Mouse (Mus musculus) brown adipose tissue, adult 24 weeks (tissue): ENCODE data around the gene Sppl3. TPM values are rescaled to one million over a fixed set of nuclear protein-coding genes. Genes with fewer than 3 reads are reported as not detected.
"Not testable (repeated sequence)": the region's sequence is repeated elsewhere in the genome, so short reads cannot be mapped to it uniquely, and the experiment has no call there.

Source experiments
- H3K27ac ChIP-seq: fragments of 200-500 bp; replicated peaks from 2 replicates; pipeline ENCODE4 v1.5.1; 2012; ENCODE audit warnings: low read depth, mild to moderate bottlenecking, low read length
- H3K4me1 ChIP-seq: fragments of 200-500 bp; 2 replicates; pipeline ENCODE4 v1.6.1; 2012; ENCODE audit warnings: low read length, mixed read lengths; ENCODE audit not compliant: control insufficient read depth, insufficient read depth, insufficient read length
- H3K4me3 ChIP-seq: fragments of 200-500 bp; 2 replicates; pipeline ENCODE4 v1.5.1; 2012; ENCODE audit warnings: low read depth, mild to moderate bottlenecking, low read length, moderate library complexity; ENCODE audit not compliant: insufficient read depth
- polyA plus RNA-seq: library from polyadenylated mRNA; stranded (reverse); fragments of >200 nt; gene quantifications from 2 replicates; pipeline ENCODE4 v1.2.4, GENCODE M21; 2012; ENCODE audit not compliant: missing spikeins, insufficient read depth, insufficient read length

Gene Sppl3
- polyA plus RNA-seq, 1 experiment, result 15.8 TPM

DNA sequence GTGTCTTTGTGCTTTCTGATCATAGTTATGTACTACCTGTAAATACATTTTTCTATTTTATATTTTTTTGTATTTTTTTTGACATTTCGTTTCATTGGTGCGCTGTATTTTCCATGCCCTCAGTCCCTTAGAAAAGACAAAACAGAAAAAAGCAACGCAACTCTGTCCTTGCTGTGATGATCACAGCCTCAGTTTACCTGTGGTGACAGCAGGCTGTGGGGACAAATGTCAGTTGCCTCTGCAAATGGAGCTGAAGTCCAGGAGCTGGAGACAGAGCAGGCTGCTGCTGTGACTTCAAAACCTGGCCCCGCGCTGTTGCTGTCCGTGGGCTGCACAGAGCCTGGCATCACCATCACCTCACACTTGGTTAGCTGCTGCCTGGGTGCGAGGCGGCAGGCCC, 87.3 kb downstream of the Sppl3 start, which contains the start of gene Gm10401:
Gm10401 (minus strand) TSS at position 101 of the 400 bp plus-strand sequence.
- peaks cover 6% of the 10 kb centered on the region for H3K4me1 ChIP-seq

DNA sequence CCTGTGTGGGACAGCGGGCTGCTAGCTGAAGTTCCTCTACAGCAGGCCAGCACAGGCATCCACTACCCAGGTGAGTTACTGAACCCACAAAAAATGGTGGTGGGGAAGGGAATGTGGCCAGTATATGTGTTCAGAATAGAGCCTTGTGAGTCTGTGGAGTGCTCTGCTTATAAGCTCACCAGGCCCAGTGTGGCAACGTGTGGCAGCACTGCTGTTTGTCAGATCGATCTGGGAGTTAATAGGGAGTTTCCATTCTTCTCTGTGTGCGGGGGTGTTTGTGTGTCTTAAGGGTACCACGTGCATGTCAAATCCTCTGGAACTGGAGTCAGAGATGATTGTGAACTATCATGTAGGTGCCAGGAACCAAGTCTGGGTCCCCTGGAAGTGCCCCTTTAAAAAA, 88.6 kb downstream of the Sppl3 start:
- H3K4me1 ChIP-seq, result peaks cover 6% of the 10 kb centered on the region
- 0 out of 2 replicates have a peak overlapping the region, but pooled peaks have one; percentile 4 for H3K27ac ChIP-seq
- H3K4me3 ChIP-seq, result no peak overlapping the region

More for the DNA sequence above, 87.3 kb downstream of the Sppl3 start, which contains the start of gene Gm10401:
- no peak within 1 kb of the TSS for H3K4me3 ChIP-seq
- no peak within 1 kb of the TSS for H3K27ac ChIP-seq

DNA sequence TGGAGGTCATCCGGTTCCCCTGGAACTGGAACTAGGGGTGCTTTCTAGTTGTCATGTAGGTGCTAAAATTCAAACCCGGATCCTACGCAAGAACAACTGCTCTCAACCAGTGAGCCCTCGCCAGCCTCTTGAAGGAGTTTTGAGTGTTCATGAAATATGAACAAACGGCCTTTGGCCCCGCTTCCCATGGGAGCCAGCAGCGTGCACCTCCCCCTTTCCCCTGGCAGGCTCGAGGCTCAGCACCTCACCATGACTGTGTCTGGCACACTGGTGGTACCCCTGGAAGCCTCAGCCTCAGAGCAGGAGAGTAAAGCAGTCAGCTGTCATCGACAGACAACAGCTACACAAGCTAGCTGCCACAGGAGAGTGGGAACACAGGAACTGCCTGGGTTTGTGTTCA, 89.1 kb downstream of the Sppl3 start:
- peaks cover 6% of the 10 kb centered on the region for H3K4me1 ChIP-seq
- H3K4me3 ChIP-seq, result no peak overlapping the region
- H3K27ac ChIP-seq, result peak overlapping the region; percentile 68

DNA sequence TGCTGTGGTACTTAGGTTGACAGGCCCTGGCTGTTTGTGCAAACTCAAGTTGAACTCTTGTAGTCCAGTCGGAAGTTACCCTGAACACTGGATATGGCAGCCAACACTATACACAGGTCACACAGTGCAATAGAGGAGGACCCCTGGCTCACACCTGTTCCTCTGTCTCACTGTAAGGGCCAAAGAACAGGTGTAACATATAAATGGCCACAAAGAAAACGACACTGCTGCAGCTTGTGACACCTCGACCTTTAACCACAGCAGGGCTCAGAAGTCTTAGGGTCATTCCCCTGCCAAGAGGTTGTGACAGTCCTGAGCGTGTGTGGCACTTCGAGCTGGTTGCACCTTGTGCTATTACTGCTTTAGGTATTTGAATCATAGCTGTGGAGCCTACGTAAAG, 89.5 kb downstream of the Sppl3 start:
- Histone ChIP-seq H3K4me3 (no peak overlapping the region), H3K27ac (peak overlapping the region; percentile 68)

DNA sequence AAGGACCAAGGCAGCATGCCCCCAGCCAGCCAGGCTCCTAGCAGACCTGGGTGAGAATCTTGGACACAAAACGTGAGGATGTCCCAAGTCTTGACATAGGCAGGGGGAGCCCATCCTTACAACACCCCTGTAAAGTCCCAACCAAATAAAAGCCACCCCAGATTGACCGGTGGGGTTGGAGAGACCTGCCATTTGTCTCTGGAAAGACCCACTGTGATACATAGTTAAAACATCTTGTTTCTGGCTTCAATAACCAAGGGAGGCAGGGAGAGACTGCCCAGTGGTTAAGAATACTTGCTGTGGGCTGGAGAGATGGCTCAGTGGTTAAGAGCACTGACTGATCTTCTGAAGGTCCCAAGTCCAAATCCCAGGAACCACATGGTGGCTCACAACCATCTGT, 91.3 kb downstream of the Sppl3 start:
- H3K4me1 ChIP-seq, result peaks cover 6% of the 10 kb centered on the region
- H3K27ac ChIP-seq, result no peak overlapping the region
- H3K4me3 ChIP-seq, result no peak overlapping the region

More for the DNA sequence above, 89.5 kb downstream of the Sppl3 start:
- peaks cover 6% of the 10 kb centered on the region for H3K4me1 ChIP-seq

DNA sequence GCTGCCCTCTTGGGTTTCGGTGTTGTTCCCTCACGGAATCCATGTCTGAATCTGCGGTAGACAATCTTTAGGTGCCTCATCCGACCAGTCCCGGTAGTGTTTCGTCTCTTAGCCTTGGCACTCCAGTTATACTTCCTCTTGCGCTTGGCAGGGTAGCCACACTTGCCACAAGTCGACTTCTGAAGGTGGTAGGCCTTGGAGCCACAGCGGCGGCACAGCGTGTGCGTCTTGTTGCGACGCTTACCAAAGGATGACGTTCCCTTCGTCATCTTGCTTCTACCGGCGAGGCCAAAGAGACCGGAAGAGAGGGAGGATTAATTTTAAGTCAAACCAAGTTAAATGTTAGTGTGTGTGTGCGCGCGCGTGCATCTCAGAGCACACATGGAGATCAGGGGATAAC, 92.3 kb downstream of the Sppl3 start:
- H3K4me3 ChIP-seq, H3K4me1 ChIP-seq, H3K27ac ChIP-seq: not testable (repeated sequence)

DNA sequence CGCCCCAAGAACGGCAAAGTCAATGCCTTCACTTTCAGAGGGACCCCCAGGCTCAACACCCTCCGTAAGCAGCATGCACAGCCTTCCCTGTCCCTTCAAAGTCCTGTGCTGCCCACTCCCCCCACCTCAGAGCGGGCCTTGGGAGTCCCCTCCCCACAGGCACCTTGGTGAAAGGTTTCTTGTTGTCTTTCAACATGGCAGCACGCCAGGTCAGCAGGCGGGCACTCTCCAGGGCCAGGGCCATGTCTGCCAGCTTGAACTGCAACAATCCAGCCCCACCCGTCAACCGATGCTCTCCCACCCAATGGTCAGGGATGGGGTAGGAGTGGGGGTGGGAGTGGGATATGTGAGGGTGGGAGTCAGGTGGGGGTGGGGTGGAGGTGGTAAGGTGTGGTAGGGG, 100.2 kb downstream of the Sppl3 start:
- Histone ChIP-seq H3K4me1 (no peaks in the 10 kb centered on the region), H3K4me3 (no peak overlapping the region), H3K27ac (no peak overlapping the region)

DNA sequence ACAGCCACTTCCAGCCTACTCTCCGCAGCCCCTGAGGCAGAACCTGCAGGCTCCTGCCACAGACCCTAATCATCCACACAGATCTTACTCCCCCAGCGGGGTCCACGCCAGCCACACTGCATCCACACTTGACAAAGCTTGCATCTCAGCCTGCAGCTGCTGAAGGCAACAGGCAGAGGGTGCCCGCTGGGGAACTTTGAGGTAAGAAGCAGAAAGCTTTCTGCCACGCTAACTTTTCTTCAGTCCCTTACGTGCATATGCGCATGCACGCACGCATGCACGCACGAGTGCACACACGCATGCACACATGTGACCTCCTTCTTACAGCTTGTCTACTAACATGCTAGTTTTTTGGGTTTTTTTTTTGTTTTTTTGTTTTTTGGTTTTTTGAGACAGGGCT, 102.3 kb downstream of the Sppl3 start:
- H3K4me3 ChIP-seq, result no peak overlapping the region
- no peak overlapping the region for H3K27ac ChIP-seq

DNA sequence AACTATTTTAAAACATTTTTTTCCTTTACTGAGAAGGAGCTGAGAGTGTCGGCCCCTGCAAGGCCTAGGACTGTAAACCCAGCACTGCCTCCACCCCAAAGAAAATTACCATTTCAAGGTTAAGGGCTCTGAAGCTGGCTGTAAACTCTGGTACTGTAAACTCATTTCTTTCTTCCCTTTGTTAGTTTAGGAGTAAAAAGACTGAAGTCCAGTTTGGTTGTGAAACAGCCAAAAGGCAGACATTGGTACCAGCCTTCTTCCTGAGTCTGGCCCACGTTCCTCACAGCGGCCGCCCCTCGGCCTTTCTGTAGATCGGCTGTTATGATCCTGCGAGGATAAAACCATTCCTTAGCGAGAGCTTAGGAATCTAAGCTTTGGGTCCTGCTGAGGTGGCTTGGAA, 103.6 kb downstream of the Sppl3 start:
- Histone ChIP-seq H3K27ac (no peak overlapping the region), H3K4me1 (peaks cover 4% of the 10 kb centered on the region; the same call in 1 of the 2 replicates), H3K4me3 (no peak overlapping the region)

More for the DNA sequence above, 102.3 kb downstream of the Sppl3 start:
- 0 out of 2 replicates have a peak, but pooled peaks cover 4% of the 10 kb centered on the region for H3K4me1 ChIP-seq

DNA sequence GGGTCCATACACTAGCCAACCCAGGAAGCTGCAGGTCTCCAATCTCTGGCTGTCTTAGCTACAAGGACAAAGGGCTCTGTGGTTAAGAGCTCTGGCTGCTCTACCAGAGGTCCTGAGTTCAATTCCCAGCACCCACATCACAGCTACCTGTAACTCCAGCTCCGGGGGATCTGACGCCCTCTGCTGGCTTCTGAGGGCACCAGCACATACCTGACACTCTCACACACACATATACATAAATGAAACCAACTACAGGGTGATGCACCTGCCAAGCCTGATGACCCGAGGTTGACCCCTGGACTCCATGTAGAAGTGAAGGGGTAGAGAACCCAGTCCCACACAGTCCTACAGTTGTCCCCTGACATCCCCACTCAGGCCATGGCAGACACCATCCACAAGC, 105.5 kb downstream of the Sppl3 start:
- H3K27ac ChIP-seq, result no peak overlapping the region
- no peak overlapping the region for H3K4me3 ChIP-seq
- peaks cover 4% of the 10 kb centered on the region; the same call in 1 of the 2 replicates for H3K4me1 ChIP-seq

DNA sequence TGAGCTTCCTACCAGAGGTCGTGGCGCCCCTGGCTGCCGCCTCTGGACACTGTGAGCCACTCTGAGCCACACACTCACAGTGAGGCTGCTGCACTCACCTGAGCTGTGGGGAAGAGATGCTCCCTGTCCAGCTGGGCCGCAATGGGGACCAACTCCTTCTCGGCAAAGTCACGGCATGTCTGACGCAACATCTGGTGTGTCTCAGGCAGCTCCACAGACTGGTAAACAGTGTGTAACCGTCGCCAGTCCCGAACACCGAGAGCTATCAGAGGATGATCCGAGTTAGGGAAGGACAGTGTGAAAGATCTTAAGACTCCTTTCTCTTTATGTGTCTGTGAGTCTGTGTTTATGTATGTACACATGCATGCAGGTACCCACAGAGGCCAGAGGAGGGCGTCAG, 106.5 kb downstream of the Sppl3 start:
- Histone ChIP-seq H3K4me3 (no peak overlapping the region), H3K4me1 (peaks cover 4% of the 10 kb centered on the region; the same call in 1 of the 2 replicates), H3K27ac (no peak overlapping the region)

DNA sequence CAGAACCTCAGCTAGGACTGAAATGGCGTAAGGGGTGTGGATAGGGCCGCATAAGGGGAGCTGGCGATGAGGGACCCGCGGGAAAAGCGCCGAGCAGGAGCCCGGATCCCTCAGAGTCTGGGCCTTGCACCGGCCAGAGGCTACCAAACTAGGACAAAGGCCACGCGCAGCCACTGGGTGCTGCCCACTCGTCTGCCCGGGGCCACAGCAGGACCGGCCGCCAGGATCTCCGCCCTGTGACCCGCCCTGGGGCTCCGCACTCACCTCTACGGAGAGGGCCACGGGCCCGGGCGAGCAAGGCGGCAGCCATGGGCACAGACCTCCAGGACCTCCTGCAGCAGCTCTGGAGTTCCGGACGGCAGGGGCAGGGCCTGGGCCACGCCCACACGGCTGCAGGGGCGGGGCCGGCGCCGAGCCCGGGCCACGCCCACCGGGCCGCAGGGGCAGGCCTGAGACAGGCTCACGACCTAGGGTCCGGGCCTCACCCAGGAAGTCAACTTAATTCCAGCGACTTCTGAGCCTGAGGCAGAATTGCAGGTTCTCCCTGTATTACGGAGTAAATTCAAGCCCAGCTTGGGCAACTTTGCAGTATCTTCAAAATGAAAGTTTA, 108.1 kb downstream of the Sppl3 start, which contains the start of gene Acads:
Acads (minus strand) TSS at position 386 of the 610 bp plus-strand sequence.
- peak within 1 kb of the TSS; percentile 84 for H3K4me3 ChIP-seq
- H3K27ac ChIP-seq, result peak within 1 kb of the TSS; percentile 76
- H3K4me1 ChIP-seq, result peaks cover 4% of the 10 kb centered on the region; the same call in 1 of the 2 replicates

DNA sequence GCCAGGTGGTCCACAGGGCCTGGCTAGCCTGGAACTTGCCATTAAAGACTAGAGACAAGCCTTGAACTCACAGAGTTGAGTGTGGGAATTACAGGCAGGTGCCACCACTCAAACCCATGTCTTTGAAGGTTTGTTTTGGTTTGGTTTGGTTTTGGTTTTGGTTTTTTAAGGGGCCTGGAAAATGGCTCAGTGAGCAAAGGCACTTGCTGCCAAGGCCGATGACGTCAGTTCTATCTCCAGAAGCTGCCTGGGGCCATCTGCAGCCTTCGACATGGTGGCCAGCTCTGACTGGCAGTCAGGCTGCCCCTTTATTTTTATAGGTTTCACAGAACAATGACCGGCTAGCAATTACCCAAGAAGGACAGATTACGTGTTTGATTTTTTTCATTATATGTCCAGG, 110.0 kb downstream of the Sppl3 start:
- peaks cover 4% of the 10 kb centered on the region; the same call in 1 of the 2 replicates for H3K4me1 ChIP-seq
- no peak overlapping the region for H3K27ac ChIP-seq
- H3K4me3 ChIP-seq, result no peak overlapping the region

DNA sequence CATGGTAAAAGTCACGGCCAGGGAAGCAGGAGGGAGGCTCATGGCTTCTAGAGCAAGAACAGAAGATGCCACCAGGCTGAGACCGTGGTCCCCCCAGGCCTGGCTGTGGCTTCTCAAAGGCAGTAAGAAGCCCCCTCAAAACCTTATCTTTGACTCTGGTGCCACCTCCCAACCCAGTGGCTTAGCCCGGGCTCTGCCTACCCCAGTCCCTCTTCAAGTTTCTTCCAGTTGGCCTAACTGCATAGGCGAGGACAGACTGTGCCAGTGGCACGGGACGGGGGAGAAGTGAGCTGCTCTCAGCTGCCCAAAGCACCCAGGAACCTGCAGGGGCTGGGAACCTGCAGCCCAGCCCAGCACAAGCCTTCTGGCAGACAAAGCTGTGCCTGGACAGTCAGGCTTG, 113.8 kb downstream of the Sppl3 start:
- H3K27ac ChIP-seq, result no peak overlapping the region

DNA sequence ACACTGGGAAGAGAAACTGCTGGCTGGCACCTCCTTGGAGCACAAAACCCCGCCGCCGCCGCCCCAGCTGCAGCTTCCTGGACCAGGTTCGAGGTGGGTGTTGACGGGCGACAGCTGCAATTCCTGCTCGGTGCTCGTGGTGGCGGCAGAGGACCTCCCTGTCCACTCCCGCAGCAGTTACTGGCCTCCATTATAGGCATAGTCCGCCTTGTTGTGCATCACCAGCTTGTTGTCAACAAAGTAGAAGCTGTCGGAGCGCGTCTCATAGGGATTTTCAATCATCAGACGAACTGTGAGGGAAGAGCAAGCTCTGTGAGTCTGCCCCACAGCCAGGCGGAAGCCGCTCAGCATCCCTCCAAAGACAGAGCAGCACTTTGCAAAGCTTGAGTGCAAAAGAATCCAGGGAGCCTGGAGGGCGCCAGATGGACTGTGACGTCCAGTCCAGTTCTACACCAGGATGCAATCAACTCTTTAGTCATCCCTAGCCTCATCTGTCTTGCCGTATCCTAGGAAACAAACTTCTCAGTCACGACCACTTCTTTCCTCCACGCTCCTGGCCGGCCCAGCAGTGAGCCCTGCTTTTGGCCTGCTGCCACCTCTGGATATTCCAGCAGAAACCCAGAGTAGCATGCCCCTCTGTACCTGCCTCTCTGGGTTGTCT, 114.4 kb downstream of the Sppl3 start:
- H3K4me3 ChIP-seq, result no peak overlapping the region
- no peak overlapping the region for H3K27ac ChIP-seq
- 0 out of 2 replicates have a peak, but pooled peaks cover 2% of the 10 kb centered on the region for H3K4me1 ChIP-seq

More for the DNA sequence above, 113.8 kb downstream of the Sppl3 start:
- no peak overlapping the region for H3K4me3 ChIP-seq
- 0 out of 2 replicates have a peak, but pooled peaks cover 2% of the 10 kb centered on the region for H3K4me1 ChIP-seq
